Mouse (Mus musculus): ENCODE measurements around the gene Nr1i2. TPM values are rescaled to one million over a fixed set of nuclear protein-coding genes. Genes with fewer than 3 reads are reported as not detected.

Gene Nr1i2
- total RNA-seq, 2 experiments from 2014 or later = not detected

- ATAC-seq (replicated peaks; ENCODE audit: low FRiP score, poor library complexity, severe bottlenecking) = no peak
Measured at GRCm38 (mm10) chr16:38288851-38289250, 5.8 kb downstream of the Nr1i2 start.

DNA sequence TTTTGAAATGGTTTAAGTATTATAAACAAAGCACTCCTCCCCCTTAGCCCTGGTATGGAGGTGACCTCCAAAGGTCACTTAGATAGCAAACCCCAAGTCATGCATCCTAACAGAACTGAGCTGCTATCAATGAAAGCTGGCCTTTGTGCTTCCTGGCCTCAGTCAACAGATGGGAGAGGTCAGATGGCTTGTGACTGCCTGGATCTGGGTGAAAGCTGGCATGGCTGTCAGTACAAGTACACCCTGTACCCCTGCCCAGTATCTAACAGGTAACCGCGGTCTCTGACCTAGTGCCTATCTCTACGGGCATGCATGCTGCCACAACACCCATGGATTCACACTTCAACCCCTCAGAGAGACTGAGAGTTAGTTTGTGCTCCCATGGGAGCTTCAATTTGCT, 6.9 kb downstream of the Nr1i2 start:
- no peak for ATAC-seq (replicated peaks; ENCODE audit: low FRiP score, poor library complexity, severe bottlenecking)

- no peak for ATAC-seq (replicated peaks; ENCODE audit: low FRiP score, poor library complexity, severe bottlenecking)
Measured at GRCm38 (mm10) chr16:38287357-38287756, 7.3 kb downstream of the Nr1i2 start.

DNA sequence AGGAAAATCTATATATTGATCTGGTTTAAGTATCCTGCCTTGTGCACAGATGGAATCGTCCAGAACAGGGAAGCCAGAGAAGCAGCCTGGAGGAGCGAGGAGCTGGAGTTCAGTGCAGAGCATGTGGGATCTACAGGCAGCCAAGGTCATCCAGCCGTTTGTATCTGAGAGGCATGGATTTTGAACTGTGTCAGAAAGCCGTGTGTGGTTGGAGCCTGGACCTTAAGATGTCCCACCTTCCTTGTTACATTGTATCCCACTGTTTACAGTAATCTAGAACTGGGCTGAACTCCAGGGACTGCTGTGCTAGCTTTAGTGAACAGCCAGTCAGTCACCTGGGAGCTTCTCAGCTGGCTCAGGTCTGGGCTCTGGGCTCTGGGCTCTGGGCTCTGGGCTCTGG, 8.1 kb downstream of the Nr1i2 start:
- no peak for ATAC-seq (replicated peaks; ENCODE audit: low FRiP score, poor library complexity, severe bottlenecking)

GRCm38 (mm10) chr16:38285801-38286200, 8.8 kb downstream of the Nr1i2 start:
- no peak for ATAC-seq (replicated peaks; ENCODE audit: low FRiP score, poor library complexity, severe bottlenecking)

- ATAC-seq (replicated peaks; ENCODE audit: low FRiP score, poor library complexity, severe bottlenecking) = no peak
Measured at GRCm38 (mm10) chr16:38283300-38283699, 11.3 kb downstream of the Nr1i2 start.

DNA sequence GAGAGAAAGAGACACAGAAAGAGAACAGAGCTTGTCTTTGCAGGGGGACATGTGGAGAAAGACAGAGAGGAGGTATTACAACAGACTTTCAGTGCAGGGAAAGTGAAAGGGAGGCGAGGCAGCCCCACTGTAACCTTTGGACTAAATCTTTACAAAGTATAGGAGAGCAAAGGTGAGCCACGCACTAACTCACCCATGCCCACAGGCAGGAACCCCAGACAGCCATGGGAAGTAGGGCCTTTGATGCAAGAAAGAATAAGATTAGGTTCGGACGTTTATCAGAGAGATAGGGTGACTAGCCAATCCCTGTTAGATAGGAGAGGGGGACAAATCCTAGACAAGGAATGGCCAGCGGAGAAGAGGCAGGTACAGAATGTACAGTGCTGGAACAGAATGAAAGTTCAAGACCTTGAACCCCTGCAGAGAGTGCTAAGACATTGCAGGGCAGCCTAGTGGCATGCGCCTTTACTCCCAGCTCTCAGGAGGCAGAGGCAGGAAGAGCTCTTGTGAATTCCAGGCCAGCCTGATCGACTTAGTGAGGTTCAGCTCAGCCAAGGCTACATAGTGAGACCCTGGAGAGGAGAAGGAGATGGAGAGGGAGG, 12.0 kb downstream of the Nr1i2 start:
- no peak for ATAC-seq (replicated peaks; ENCODE audit: low FRiP score, poor library complexity, severe bottlenecking)

DNA sequence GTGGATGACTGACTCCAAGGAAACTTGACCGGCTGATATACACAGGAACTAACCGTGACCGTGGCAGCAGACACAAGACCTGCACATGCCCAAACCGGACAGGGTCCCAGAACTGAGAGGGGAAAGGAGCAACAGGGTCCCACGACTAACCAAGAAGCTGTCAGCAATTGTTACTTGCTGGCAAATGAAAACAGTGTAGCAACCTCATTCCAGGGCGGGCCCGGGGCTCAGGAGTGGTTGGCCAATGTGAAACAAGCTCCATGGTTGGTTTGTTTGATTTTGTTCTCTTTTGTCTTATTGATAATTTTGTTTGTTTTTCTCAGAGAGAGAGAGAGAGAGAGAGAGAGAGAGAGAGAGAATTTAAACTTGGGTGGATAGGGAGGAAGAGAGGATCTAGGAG, 13.7 kb downstream of the Nr1i2 start:
- ATAC-seq (replicated peaks; ENCODE audit: low FRiP score, poor library complexity, severe bottlenecking) = no peak

DNA sequence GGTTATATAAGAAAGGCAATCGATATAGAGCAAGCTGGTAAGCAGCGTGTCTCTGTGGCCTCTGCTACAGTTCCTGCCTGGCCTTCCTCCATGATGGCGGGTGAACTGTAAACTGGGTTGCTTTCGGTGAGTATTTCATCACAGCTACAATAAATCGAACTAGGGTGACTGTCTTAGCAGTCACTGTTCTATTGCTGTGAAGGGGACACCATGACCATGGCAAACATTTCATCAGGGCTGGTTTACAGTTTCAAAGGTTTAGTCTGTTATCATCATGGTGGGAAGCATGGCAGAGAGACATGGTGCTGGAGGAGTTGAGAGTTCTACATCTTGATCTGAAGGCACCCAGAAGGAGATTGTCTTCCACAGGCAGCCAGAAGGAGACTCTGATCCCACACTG, 14.8 kb downstream of the Nr1i2 start:
- ATAC-seq (replicated peaks; ENCODE audit: low FRiP score, poor library complexity, severe bottlenecking) = no peak

DNA sequence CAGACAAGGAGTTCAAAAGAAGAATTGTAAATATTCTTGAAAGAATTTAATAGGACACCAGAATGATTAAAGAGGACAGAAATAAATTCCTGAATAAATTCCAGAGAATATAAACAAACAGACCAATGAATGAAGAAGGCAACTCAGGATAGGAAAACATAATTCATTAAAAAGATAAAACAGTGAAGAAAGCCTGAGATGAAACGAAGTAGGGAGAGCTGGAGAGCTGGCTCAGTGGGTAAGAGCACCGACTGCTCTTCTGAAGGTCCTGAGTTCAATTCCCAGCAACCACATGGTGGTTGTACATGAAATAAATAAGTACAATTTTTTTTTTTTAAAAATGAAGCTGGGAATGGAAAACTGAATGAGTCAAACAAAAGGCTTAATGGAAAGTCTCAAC, 19.9 kb downstream of the Nr1i2 start:
- no peak for ATAC-seq (replicated peaks; ENCODE audit: low FRiP score, poor library complexity, severe bottlenecking)

- no peak for ATAC-seq (replicated peaks; ENCODE audit: low FRiP score, poor library complexity, severe bottlenecking)
Measured at GRCm38 (mm10) chr16:38272483-38272882, 22.1 kb downstream of the Nr1i2 start.

DNA sequence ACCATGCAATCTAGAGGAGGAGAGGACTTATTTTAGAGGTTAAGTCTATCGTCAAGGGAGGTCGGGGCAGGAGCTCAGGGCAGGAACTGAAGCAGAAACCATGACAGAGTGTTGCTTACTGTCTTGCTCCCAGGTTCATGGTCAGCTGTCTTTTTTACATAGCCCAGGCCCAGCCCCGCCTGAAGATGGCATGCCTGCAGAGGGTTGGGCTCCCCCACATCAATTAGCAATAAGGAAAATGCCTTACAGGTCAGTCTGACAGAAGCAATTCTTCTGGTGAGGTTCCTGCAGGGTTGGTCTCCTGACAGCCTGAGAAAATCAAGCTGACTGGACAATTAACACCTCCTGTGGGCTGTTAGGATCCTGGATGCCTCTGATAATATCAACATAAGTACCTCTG, 23.0 kb downstream of the Nr1i2 start:
- ATAC-seq (replicated peaks; ENCODE audit: low FRiP score, poor library complexity, severe bottlenecking) = no peak

- no peak for ATAC-seq (replicated peaks; ENCODE audit: low FRiP score, poor library complexity, severe bottlenecking)
Measured at GRCm38 (mm10) chr16:38255927-38256326, 38.7 kb downstream of the Nr1i2 start.

DNA sequence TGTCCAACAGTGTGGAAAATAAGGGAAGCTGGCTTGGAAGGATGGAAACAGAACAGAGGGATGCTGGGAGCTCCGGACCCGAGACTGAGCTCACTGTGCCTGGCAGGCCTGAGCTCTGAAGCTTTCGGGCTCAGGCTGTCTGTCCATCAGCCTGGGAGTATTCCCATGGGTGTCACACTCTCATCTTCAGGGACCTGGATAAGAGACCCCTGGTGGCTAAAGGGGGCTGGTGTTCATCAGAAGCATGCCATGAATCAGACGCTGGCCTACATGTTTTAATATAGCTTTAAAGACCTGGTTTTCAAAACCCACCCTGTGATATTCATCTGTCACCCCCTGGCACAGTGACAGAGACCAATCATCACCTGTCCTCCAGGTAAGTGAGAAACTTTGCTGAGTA, 39.5 kb downstream of the Nr1i2 start:
- ATAC-seq (replicated peaks; ENCODE audit: low FRiP score, poor library complexity, severe bottlenecking) = no peak

DNA sequence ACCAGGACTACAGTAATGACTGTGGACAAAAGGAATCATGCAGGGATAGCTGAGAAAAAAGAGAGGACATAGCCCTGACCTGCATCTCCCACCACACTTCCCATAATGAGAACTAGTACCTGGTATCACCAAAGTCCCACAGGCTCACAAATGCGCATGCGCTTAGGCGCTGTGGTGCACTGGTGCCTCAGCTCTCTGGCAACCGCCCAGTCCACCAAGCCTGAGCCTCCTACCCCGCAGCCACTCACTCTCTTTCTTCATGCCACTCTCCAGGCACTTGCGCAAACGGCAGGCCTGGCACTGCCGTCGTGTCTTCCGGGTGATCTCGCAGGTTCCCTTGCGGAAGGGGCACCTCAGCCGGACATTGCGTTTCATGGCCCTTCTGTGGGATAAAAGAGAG, 40.6 kb downstream of the Nr1i2 start:
- ATAC-seq (replicated peaks; ENCODE audit: low FRiP score, poor library complexity, severe bottlenecking) = no peak

GRCm38 (mm10) chr16:38250467-38250866, 44.2 kb downstream of the Nr1i2 start:
- no peak for ATAC-seq (replicated peaks; ENCODE audit: low FRiP score, poor library complexity, severe bottlenecking)

DNA sequence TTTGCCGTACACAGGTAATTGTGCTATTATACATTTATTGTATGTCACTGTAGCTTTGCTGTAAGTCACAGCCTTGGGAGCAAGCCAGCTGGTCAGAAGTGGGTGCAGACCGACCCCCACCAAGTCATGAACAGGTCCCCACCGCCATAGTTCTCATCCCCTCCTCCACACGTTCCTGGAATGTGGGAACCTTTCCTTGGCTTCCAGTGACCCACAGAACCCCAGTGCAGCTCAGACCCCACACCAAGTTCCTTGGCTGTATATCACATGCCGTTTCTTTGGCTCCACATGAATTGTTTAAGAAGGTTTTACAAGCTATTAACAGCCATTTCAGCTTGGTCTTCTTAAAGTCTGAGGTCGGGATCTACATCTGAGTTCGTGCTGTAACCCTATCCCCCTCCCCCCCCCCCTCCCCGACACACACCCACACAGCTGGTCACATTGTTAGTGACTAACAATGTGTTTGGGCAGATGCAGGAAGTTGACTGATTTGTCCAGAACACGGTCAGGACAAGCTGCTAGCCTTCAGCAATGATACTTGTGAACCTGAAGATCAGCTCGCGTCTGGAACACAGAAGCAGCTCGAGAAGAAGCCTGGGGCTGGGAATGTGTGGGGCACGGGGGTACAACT, 46.2 kb downstream of the Nr1i2 start:
- ATAC-seq (replicated peaks; ENCODE audit: low FRiP score, poor library complexity, severe bottlenecking) = no peak

DNA sequence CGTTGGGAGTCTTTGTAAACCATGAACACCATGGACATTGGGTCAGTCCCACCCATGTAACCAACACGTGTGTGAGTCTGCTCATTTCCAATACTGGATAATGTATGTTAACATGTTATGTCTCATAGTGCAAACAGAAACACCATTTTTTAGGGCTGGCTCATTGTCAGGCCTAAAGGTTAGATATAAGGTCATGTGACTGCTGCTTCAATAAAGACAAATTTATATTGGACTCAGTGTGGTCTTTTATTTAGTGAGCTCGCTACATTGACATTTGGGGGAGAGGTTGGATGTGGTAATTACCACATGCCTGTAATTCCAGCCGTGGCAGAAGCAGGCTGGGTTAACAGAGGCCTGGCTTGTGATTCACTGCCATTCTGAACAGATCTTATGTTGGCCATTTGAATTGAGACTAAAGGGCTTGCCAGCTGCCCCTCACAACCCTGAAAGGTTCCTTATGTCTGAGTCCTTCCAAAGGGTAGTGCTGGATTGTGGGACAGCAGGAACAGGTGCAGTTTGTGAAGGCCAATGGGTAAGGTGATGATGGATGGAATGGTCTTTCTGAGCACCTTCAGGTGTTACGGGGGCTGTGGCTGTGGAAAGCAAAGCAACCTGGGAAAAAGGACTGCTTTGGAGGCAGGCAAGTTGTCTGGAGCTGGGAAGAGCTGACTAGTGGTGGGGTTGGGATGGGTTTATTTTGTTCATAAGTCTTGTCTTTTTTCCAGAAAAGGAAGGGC, 48.6 kb downstream of the Nr1i2 start:
- ATAC-seq (replicated peaks; ENCODE audit: low FRiP score, poor library complexity, severe bottlenecking) = no peak

DNA sequence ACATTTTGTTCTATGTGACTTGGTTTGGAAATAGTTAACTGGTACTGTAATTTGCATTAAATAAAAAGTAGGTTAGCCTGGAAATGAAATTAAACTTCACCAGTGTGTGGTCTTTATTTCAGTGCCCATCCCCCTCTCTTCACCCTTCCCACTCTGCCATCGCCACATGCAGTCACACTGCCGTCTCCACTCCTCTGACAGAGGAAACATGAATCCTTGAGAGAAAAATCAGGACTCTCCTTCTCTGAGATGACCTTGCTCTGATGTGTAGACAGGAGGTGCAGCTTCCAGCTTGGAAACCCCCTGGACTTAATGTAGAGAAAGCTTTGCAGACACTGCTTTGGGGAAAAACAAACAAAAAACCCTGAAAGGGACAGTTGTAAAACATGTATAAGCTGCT, 49.2 kb downstream of the Nr1i2 start:
- no peak for ATAC-seq (replicated peaks; ENCODE audit: low FRiP score, poor library complexity, severe bottlenecking)

DNA sequence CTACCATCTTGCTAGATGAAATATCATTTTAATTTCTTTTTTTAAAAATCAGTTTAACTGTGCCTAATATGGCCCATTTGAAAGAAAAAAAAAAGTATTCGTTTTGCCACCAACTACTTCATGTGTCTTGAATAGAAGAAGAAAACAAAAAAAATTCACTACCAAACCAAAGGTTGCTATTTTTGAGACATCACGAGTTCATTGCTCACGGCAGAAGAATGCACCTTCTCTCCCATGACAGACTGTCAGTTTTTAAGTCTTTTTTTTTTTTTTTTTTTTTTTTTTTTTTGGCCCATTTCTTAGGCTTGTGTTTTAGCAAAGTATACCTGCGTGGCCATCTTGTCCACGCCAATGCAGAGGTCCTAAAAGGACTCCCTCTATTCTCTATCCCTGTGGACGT, 50.5 kb downstream of the Nr1i2 start:
- ATAC-seq (replicated peaks; ENCODE audit: low FRiP score, poor library complexity, severe bottlenecking) = no peak

GRCm38 (mm10) chr16:38240167-38240566, 54.5 kb downstream of the Nr1i2 start:
- ATAC-seq (replicated peaks; ENCODE audit: low FRiP score, poor library complexity, severe bottlenecking) = no peak

Measured in erythroblast, adult 5-6 weeks (primary cell).